Mouse (Mus musculus) v-Abl transformed pro-B cells (cell line): ENCODE results near the gene Dennd6a.
"Not testable (repeated sequence)": the region's sequence is repeated elsewhere in the genome, so short reads cannot be mapped to it uniquely, and the experiment has no call there.

Source experiments
- in situ Hi-C, 2 experiments: fragments of 400-800 bp; cut with MboI; formaldehyde crosslinking; loops; one replicate each; pipeline ENCODE4 v1.15.1; 2025; ENCODE audit not compliant: unreplicated experiment in 2 of 2

The Dennd6a gene

DNA sequence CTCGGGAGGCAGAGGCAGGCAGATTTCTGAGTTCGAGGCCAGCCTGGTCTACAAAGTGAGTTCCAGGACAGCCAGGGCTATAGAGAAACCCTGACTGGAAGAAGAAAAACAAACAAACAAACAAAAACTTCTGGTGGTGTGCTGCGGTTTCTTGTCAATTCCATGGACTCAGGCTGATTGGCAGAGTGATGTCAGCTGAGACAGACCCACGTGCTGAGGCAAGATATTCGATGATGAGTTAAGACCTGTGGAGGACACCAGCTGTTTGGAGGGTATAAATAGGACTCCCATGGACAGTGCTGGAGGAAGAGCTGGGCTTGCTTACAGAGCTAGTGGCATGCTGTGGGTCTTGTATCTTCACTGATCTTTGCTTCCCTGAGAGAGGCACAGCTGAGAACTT, at the start of gene Dennd6a:
Dennd6a (plus strand) TSS at position 301 of the 400 bp plus-strand sequence.
- in situ Hi-C loops = not testable (repeated sequence)

DNA sequence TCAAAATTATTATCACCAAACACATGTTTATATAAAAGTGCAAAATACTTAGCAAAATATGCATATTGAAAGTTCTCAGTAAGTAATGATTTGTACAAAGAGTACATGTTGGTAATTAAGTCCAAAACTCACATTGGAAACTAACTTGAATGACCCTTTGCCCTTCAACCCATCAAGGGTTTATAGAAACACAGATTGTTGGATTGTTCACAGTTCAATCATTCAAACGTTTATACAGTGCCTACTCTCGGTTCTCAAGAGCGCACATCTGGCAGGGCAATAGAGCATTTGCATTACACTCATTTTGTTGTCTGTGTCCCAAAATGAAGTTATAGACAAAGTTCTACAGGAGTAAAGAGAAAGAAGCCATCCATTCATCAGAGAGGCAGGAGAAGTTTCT, 47.7 kb upstream of the Dennd6a start:
- in situ Hi-C loops = no loop called here

DNA sequence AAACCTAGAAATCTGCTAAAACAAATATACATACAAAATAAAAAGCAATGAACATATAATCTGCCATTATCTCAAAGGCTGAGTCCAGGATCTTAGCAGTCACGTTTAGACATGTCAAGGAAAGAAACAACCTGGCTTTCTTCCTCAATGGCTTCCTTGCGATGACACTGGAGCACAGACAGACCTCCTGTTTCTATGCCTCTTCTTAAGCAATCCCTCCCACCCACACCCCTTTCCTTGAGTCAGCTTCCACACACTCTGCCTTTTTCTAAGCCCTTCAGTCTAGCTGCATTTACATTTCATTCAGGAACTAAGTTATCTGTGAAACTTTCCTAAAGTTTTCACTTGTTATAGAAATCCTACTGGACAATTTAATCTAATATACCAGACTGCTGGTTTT, 45.4 kb upstream of the Dennd6a start:
- in situ Hi-C loops = no loop called here

DNA sequence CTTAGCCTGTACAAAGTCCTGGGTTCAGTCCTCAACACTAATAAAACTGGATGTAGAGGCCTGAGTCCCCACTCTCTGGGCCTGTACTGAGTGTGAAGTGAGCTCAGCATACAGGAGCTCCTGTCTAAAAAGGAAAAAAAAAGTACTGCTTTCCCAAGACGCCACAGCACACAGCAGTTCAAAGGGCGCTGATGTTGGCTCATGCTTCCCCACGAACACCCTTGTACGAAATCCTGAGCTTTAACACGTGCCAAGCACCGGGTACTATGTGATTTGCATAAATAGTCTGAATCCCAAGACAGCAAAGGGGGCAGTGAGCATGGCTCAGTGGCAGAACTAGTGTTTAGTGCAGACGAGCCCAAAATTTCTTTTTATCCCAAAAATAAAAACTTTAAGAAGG, 43.3 kb upstream of the Dennd6a start:
- in situ Hi-C loops = loop anchor here in 1 of 2 experiments (5.0 kb wide), 2 partner anchors 47 to 107 kb away; partner anchors contain the start of gene Arf4

DNA sequence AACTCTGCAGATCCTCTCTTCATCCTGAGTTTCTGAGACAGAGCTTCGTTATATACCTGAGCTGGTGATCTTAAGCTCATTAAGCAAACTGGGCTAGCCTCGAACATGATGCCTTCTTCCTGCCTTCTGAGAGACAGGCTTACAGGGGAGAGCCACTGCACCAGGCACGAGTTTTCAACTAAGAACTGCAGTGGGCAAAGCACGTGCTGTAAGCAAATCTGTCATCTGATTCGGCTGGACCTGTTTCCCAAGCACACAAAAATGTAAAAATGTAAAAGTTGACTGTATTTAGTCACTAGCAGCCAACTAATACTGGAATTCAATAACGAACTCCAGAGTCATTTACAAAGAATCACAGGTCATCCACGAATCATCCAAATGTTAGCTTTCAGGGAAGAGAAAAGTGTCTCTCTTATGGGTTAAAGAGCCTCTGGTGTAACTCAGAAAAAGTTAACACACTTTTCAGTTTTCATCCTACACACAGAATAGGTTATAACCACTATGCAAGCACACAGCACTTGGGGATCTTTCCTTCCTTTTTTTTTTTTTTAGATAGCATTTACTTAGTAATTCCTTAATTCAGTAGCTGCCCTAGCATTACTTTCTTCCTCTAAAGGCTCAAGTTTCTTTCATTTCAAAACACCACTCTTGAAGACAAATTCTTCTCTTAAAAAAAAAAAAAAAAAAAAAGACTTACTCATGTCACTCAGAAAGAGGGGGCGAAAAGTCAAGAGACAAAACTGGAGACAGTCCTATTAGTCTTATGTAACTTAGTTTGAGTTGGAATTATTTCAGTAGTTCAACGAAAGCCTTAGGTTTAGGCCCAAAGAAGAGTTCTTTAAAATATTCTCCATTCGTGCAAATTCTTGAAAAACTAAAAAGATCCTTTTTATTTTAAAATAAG, 42.0 kb upstream of the Dennd6a start:
- in situ Hi-C loops = loop anchor here in 1 of 2 experiments (5.0 kb wide), 2 partner anchors 46 to 106 kb away; partner anchors contain the start of gene Arf4

DNA sequence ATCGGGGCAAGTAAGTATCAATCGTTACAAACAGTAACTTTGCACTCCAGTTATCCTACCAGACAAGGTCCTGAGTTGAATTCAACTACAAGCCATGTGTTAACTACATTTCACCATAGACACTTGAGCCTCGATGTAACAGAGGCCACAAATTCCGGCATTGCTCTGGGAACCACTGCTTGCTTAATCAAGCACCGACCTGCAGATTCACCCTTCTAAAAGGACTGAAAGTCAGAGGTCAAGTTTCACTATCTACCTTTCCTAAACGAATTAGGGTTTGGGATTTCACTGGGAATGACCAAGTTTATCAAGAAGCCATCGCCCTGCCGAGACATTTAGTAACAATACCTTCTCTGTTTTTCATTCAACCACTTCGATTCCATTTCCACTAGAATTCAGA, 40.9 kb upstream of the Dennd6a start:
- in situ Hi-C loops = loop anchor here in 1 of 2 experiments (5.0 kb wide), 2 partner anchors 45 to 105 kb away; partner anchors contain the start of gene Arf4

DNA sequence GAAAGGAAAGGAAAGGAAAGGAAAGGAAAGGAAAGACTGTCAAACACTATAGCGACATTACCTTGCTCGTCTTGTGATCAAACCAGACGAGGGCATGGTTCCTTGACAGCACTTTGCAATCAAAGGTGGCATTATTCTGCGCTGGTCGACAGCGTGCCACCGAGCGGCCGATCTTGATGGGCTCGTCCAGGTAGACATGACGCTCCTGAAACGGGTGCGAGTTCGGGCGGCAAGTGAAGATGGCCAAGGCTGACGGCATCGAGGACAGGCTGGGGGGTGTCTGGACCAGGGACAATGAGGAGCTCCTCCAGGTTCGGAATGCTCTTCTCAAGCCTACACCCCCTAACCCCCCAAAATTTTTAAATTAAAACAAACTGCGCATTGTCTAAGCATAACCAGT, 40.4 kb upstream of the Dennd6a start:
- in situ Hi-C loops = loop anchor here in 1 of 2 experiments (5.0 kb wide), 2 partner anchors 44 to 104 kb away; partner anchors contain the start of gene Arf4

DNA sequence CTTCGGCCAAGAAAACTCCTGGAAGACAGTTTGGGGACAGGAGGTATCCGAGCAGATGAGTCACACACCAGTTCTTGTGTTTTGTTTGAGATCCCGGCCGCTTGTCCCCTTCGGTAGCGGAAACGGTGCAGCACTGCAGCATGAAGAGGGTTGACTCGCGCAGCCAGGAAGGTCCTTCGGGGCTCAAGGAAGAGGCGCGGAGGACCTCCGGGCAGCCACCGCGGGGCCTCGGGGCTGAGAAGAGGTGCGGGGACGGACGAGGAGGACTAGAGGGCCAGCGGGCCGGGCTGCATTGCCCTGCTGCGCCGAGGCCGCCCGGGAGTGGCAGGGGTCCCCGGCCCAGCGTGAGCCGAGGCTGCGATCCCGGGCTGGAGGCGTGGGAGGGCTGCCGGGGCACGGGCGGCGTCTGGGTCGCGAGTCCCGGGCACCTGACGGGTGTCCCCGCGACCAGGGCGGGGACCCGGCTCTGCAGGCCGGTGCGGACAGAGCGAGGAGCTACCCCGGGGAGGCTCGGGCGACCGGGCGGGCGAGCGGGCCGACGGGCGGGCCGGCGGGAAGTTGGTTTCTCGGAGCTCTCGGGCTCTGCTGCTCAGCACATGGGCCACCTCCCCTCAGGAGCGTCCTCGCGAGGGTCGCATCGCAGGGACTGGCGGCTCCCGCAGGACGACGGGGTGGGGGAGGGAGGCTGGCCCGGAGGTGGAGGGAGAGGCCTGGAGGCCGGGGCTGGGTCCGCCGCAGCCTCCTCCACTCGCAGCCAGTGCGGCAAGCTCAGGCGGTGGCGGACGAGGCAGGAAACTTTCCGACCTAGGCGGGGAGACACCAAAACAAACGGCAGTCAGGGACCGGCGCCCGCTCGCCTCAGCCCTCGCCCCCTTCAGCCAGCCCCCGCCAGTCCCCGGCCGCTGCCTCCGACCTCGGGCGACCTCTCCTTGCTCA, 39.6 kb upstream of the Dennd6a start:
- in situ Hi-C loops = loop anchor here in 1 of 2 experiments (5.0 kb wide), 2 partner anchors 43 to 103 kb away; partner anchors contain the start of gene Arf4

DNA sequence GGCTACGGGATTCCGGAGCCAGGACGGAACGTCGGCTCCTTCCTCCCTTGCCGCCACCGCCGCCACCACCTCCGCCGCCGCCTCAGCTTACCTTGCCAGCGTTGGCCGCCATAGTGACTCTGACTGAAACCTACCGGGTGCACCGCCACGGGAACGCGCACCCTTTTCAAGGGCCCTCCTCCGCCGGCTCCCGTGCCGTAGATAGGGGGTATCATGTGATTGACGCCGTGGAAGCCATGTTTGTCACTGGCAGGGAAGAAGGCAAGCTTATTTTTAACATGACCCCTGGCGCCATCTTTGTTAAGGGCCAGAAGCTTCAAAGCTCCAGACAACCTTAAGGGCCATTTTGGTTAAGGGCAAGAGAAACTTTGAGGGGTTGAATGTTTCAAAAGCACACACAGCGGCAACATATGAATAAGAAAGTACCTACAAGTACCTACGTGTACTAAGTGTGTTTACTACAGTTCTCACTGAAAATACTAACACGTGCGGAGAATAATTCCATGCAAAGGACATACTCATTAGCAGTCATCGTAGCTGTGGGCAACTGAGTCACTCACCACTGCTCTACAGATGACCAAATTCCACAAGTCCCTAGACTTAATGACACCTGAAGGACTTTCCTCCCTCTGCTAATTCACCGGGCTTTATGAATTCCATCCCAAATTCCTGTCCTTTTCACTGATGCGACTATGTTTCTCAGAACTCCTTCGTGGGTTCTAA, 38.7 kb upstream of the Dennd6a start, which contains the start of gene Slmap:
Slmap (minus strand) TSS at position 175 of the 723 bp plus-strand sequence.
- in situ Hi-C loops = loop anchor here (5.0 kb wide), 2 partner anchors 42 to 102 kb away; partner anchors contain the start of gene Arf4 (in 1 of the 2)

DNA sequence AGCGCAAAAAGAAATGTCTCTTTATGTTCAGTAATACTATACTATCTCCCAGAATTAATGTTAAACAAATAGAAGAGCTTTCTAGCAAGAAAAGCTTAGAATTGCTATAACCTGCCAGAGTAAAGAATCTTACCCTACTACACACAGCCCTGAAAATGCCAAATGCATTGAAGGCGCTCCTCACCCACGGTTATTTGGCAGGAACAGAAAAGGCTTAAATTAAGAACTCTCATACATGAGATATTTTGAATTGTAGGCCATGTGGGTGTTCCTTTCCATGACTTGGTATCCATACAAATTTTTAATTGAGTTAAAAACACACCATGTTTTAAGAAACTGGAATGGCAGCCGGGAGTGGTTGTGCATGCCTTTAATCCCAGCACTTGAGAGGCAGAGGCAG, 34.4 kb upstream of the Dennd6a start:
- in situ Hi-C loops = loop anchor here in 1 of 2 experiments (5.0 kb wide), 1 partner anchor 38 kb away; no protein-coding TSS in a partner anchor

DNA sequence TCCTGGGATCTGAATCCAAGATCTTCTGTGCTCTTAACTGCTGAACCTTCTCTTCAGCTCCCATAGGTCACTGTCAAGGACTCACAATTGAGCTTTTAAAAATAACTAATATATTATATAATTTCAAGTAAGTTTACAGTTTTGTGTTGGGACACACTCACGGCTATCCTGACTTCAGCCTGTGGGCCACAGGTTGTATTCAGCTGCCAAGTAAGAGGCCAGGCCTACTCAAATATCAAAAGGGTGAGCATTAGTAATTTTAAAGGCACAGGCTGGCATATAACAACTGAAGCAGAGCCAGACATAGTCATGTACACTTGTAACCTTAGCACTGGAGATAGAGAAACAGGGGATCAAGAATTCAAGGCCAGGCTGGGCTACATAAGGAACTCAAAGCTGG, 33.1 kb upstream of the Dennd6a start:
- in situ Hi-C loops = no loop called here

DNA sequence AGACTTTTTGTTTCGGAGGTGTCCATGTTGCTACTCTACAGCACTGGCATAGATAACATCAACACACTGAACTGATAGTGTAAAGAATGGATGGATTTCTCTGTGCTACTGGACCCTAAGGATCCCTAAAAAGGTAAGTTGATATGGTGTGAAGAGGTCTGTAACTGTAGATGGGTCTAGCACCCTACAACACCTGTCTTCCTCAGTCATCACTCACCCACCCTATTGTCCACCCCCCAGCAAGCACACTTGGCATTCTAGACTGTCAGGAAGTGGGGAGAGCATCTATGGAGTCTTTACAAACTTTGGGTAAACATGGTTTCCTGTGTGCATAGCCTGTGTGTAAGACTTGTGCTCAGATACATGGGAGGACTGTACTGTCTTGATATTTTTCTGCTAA, 31.5 kb upstream of the Dennd6a start:
- in situ Hi-C loops = no loop called here

DNA sequence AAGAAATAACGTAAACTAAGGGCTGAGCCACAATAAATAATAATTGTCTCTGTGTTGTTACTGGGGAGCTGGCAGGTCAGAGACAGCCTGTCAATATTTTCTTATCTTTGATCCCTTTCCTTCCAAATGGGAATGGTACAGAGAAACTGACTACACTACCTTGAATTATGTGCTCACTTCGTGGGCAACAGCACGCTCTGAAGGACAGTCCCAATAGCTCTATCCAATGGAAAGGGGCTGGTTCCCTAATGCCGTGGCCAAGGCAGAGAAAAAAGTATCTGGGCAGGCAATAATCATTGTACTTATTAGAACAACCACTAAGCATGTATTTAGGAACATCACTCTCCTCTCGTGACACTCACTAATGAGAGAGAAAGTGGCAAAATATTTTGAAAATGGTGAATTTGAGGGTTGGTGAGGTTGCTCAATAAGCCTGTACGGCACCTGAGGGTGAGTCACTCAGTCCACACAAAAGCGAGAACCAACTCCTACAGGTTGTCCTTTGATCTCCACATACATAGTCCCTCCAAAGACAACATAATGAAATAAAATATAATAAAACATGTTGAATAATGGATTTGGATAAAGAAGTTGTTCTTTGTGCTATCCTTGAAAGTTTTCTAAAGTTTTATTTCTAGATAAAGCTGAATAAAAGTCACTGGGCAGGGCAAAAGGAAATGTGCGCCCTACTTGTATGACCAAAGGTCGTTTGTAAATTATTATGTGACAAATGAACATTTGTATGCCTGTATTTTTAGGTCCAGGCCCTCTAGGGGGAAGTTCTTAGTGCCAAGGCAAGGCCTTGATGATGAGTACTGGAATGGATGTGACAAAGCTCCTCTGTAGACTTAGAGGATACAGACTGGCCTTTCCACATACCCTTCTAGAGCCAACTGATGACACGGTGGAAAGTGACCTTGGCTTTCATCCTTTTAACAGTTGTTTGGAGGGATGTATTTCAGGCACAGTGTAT, 25.9 kb upstream of the Dennd6a start:
- in situ Hi-C loops = no loop called here

DNA sequence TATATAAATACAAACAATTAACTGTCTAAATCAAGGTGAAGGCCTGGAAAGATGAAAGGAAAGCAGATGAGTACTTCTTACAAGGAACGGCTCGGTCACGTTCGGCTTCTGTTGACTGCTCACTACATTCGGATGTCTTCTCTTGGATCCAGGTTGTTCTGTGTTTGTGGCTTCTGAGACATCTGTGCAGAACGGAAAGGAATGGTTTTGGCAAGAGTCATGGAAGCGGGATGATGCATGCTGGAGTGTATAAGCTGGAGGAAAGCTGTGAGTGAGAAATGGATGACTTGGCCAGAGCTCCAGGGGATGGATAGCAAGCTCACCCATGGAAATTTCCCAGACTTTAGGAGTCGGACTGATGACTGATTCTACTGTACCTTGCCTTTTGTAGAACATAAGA, 22.9 kb upstream of the Dennd6a start:
- in situ Hi-C loops = no loop called here

DNA sequence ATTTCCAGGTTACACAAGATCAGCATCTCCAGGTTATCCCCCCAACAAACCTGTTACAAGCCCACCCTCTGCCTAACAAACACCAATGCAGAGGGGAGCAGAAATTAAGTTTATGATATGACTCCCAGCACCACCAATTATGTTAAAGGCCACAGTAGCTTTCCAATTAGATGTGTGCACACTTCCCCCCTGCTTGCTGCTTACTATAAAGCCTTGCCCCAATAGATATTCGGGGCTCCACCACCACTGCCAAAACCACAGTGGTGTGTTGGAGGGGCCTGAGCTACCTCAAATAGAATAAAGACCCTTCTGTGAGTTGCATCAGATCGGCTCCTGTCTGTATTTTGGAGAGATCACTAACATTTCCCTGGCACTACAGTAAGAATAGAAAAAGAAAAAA, 21.2 kb upstream of the Dennd6a start:
- in situ Hi-C loops = no loop called here

DNA sequence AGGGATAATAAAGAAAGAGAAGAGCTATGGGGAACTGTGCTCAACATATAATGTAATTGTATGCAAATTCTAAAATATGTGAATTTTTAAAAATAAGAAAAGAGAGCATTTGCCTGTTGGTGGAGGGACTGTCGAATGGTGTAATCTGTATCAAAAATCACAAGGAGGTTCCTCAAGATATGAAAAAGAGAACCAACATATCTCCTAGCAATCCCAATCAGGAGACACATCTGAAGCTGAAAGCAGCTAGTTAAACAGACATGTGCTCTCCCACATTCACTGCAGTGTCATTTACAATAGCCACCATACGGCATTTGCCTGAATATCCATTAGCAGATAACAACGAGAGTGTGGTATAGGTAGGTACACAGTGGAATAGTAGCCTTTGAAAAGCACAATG, 20.8 kb upstream of the Dennd6a start:
- in situ Hi-C loops = no loop called here

DNA sequence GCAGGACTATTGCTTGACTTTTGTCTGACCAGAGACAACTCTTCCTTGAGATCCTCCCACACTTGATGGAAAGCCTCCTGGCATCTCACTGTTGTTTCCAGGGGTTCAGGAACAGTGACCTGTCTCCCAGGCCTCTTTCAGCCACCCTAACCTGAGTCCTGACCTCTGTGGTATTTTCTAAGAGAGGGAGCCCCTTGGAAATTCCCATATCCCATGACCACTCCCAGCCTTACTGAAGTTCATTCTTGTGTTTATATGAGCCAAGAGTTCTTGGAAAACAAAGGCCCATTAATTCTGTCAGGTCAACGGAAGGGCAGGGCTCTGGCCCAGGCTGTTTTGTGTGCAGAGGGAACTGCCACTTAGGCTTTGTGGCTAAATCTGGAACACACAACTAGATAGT, 16.1 kb upstream of the Dennd6a start:
- in situ Hi-C loops = no loop called here

DNA sequence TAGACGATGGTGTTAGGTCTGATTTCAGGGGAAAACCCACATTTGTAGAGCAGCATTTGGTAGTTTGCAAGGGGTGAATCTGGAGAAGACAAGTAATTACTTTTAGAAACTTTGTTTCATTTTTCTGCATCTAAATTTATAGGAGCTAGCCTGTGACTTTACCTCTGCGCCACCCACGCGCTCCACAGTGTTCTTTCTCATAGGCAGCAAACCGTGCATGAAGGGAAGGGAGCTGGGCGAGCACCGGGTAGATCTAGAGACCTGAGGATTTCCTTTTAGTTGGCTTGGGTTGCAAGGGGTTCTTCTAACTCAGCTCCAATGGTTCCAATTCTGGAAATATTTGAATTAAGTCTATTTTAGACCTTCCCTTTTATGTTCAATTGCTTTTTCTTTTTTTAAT, 15.1 kb upstream of the Dennd6a start:
- in situ Hi-C loops = no loop called here

DNA sequence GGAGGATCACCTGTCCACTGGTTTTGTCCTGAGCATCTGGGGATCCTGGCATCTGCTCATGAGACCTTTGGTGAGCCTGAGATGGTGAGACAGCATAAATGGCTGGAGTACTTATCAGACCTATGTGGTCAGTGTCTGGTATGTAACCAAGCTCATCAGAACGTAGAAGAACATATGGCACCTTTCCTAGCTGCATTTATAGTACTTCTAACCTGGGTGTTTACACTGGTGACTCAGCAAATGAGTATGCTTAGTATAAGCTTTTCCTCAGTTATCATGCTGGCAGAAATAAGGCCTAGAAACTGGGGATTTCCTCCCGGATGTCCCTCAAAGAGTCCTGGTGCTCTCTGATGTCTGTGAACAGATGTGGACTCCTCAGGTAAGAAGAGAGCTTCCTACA, 11.4 kb upstream of the Dennd6a start:
- in situ Hi-C loops = no loop called here
